Mouse (Mus musculus): Measurements from ENCODE around the gene Hao2. TPM values are rescaled to one million over a fixed set of nuclear protein-coding genes. Genes with fewer than 3 reads are reported as not detected.

The Hao2 gene
- polyA plus RNA-seq (2014; fragmentation: Illumina TruSeq; extraction: RNeasy Lipid Tissue Mini Kit (QIAGEN cat#74804); ENCODE audit: low read depth, low replicate concordance), result not detected

GRCm38 (mm10) chr3:98893057-98893772 is at the start of gene Hao2:
Hao2 (minus strand) TSS chr3:98893239.

GRCm38 (mm10) chr3:98859576-98859975 is 33.5 kb downstream of the Hao2 start, which contains the start of gene Hsd3b1:
Hsd3b1 (minus strand) TSS chr3:98859794.

Other genes starting within 250 kb of the Hao2 start
- gene Hsd3b2, start 168.7 kb downstream of the Hao2 start, polyA plus RNA-seq (2014; fragmentation: Illumina TruSeq; extraction: RNeasy Lipid Tissue Mini Kit (QIAGEN cat#74804); ENCODE audit: low read depth, low replicate concordance), result not detected
- gene Hsd3b3, start 130.1 kb downstream of the Hao2 start, polyA plus RNA-seq (2014; fragmentation: Illumina TruSeq; extraction: RNeasy Lipid Tissue Mini Kit (QIAGEN cat#74804); ENCODE audit: low read depth, low replicate concordance), result not detected
- not detected for gene Hsd3b6, start 78.8 kb downstream of the Hao2 start, polyA plus RNA-seq (2014; fragmentation: Illumina TruSeq; extraction: RNeasy Lipid Tissue Mini Kit (QIAGEN cat#74804); ENCODE audit: low read depth, low replicate concordance)
- gene Hsd3b1, start 33.4 kb downstream of the Hao2 start, polyA plus RNA-seq (2014; fragmentation: Illumina TruSeq; extraction: RNeasy Lipid Tissue Mini Kit (QIAGEN cat#74804); ENCODE audit: low read depth, low replicate concordance), result not detected
- 4.3 TPM for gene Wars2, start 247.8 kb upstream of the Hao2 start, polyA plus RNA-seq (2014; fragmentation: Illumina TruSeq; extraction: RNeasy Lipid Tissue Mini Kit (QIAGEN cat#74804); ENCODE audit: low read depth, low replicate concordance)

All from heart, adult 10 weeks (tissue).